Mouse (Mus musculus) bone marrow macrophage, adult 2 months (primary cell): ENCODE results near the gene Gmnc. TPM values are rescaled to one million over a fixed set of nuclear protein-coding genes. Genes with fewer than 3 reads are reported as not detected.

Experiments
- H3K27ac ChIP-seq: 2 replicates; pipeline ENCODE4 v1.5.1; 2012; ENCODE audit warnings: low read depth, low read length; ENCODE audit not compliant: insufficient read depth
- H3K4me1 ChIP-seq: 2 replicates; pipeline ENCODE4 v1.6.1; 2012; ENCODE audit warnings: low read length; ENCODE audit not compliant: control insufficient read depth, insufficient read depth
- H3K4me3 ChIP-seq: 2 replicates; pipeline ENCODE4 v1.5.1; 2012; ENCODE audit warnings: mild to moderate bottlenecking, low read length, moderate library complexity; ENCODE audit not compliant: insufficient read depth
- CTCF ChIP-seq: IDR thresholded peaks from 2 replicates; pipeline ENCODE4 v1.5.1; 2012; ENCODE audit warnings: low read depth, mild to moderate bottlenecking, low read length, moderate library complexity
- POLR2A ChIP-seq: IDR thresholded peaks from 2 replicates; pipeline ENCODE4 v1.6.1; 2012; ENCODE audit warnings: mild to moderate bottlenecking, low read depth, low read length, borderline replicate concordance
- polyA plus RNA-seq: library from polyadenylated mRNA; stranded (reverse); fragments of >200 nt; gene quantifications from 2 replicates; pipeline ENCODE4 v1.2.4, GENCODE M21; 2012; ENCODE audit not compliant: missing spikeins, insufficient read depth, insufficient read length

Gmnc gene
- polyA plus RNA-seq, 1 experiment: not detected

DNA sequence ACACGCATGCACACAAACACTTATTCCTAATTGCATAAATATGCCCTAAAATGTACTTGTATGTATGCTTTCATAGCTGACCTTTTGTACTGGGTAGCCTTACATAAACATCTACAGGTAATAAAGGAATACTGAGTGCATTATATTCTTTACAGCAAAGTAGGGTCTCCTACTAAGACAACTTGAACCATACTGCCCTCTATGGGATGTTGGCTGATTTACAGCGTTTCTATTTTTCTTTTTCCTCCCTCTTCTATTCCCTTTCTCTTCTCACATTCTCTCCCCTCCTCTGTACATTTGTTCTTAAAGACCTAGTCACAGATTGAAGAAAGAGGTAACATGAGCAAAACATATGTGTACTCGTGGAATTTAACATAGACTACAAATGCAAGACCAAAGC, 9.3 kb downstream of the Gmnc start:
- H3K4me3 ChIP-seq: no peak overlapping the region
- H3K27ac ChIP-seq: no peak overlapping the region
- H3K4me1 ChIP-seq: no peaks in the 10 kb centered on the region
- TF ChIP-seq CTCF (no peak), POLR2A (no peak)

DNA sequence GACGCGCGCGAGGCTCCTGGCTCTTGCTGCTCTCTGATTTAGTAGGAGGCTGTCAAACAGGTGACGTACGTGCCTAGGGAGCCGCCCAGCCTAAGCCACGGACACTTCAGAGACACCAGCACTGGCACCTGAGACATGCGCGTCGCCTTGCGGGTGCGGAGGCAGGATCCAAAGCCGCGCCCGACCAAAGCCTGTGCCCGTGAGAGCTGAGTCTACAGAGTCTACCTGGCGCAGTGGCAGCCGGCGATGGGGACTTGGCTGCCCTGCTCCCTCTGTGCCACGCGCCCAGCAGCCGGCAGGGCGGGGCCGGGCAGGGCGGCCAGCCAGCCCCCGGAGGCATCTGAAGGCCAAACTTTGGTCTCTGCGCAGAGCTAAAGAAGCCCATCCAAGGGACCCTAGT, 23.5 kb downstream of the Gmnc start:
- Histone ChIP-seq H3K27ac (no peak overlapping the region), H3K4me3 (no peak overlapping the region), H3K4me1 (no peaks in the 10 kb centered on the region)
- TF ChIP-seq POLR2A: no peak
- TF ChIP-seq CTCF: no peak

DNA sequence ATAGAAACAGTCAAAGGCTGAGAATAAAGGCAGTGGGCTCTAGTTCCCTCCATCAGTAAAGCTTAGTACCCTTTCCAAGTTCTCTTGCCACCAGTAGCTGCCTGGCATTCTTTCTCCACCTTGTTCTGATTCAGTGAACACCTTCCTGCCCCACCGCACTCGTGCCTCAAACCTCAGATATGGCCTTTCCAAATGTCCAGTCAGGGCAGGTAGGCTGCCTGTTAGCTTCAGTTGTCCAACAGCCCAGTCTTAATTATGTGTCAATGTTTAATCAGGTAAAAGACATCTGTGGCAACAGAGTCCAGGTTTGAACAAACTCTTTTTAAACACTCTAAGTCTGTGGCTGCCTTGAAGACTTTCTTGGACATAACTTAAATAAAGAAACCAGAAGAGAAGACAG, 24.6 kb downstream of the Gmnc start:
- H3K27ac ChIP-seq: no peak overlapping the region
- TF ChIP-seq POLR2A: no peak
- no peak for TF ChIP-seq CTCF
- H3K4me3 ChIP-seq: no peak overlapping the region
- H3K4me1 ChIP-seq: no peaks in the 10 kb centered on the region

- TF ChIP-seq CTCF: no peak
- TF ChIP-seq POLR2A: no peak
- no peak overlapping the region for H3K4me3 ChIP-seq
These were observed 29.5 kb downstream of the Gmnc start for GRCm38 (mm10) chr16:26961971-26962370.

GRCm38 (mm10) chr16:26951601-26952000, 39.9 kb downstream of the Gmnc start:
- Histone ChIP-seq H3K27ac (no peak overlapping the region), H3K4me1 (no peaks in the 10 kb centered on the region), H3K4me3 (no peak overlapping the region)
- no peak for TF ChIP-seq POLR2A
- no peak for TF ChIP-seq CTCF

More at GRCm38 (mm10) chr16:26961971-26962370, 29.5 kb downstream of the Gmnc start:
- Histone ChIP-seq H3K27ac (no peak overlapping the region), H3K4me1 (no peaks in the 10 kb centered on the region)

DNA sequence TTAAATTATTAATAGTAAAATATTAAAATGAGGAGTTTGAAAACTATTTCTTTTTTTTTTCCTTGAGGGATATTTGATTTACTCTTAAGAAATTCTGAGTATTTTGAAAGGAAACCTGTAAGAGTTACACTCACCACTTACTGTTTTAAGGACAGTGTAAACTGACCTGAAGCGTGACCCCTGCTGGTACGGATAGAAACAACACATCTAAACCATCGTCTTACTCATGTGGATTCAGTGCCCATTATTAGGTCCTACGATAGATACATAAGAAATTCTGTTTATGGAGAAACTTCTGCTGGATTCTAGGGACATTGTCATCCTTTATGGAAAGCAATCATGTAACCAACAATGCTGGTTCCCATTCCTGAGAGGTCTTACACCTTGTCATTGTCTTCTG, 41.2 kb downstream of the Gmnc start:
- no peak overlapping the region for H3K4me3 ChIP-seq

GRCm38 (mm10) chr16:26903968-26904367, 87.5 kb downstream of the Gmnc start:
- Histone ChIP-seq H3K27ac (no peak overlapping the region), H3K4me1 (no peaks in the 10 kb centered on the region)
- TF ChIP-seq POLR2A: no peak
- TF ChIP-seq CTCF: no peak

More for the DNA sequence above, 41.2 kb downstream of the Gmnc start:
- Histone ChIP-seq H3K4me1 (no peaks in the 10 kb centered on the region), H3K27ac (no peak overlapping the region)
- no peak for TF ChIP-seq CTCF
- TF ChIP-seq POLR2A: no peak

GRCm38 (mm10) chr16:26901471-26901870, 90.0 kb downstream of the Gmnc start:
- no peak overlapping the region for H3K4me3 ChIP-seq
- no peak overlapping the region for H3K27ac ChIP-seq
- no peak for TF ChIP-seq CTCF
- no peak for TF ChIP-seq POLR2A
- H3K4me1 ChIP-seq: no peaks in the 10 kb centered on the region

More at GRCm38 (mm10) chr16:26903968-26904367, 87.5 kb downstream of the Gmnc start:
- H3K4me3 ChIP-seq: no peak overlapping the region

DNA sequence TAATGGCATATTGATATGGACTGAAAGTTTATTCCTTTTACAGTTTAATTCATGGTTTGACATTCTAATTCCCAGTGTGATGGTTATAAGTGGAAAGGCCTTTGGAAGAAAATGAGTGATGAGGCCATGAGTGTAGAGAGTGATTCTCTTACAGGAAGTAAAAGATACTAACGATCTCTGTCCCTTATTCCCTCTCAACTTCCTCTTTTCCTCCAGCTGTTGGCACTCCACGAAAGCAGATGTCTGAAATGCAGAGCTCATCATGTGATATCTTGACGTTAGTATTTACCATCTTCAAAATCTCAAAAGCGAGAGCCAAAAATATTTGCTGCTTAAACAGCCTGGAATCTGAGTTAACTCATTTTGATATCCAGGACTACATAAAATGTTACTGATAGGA, 105.1 kb downstream of the Gmnc start:
- no peak overlapping the region for H3K4me3 ChIP-seq
- TF ChIP-seq POLR2A (no peak), CTCF (no peak)

DNA sequence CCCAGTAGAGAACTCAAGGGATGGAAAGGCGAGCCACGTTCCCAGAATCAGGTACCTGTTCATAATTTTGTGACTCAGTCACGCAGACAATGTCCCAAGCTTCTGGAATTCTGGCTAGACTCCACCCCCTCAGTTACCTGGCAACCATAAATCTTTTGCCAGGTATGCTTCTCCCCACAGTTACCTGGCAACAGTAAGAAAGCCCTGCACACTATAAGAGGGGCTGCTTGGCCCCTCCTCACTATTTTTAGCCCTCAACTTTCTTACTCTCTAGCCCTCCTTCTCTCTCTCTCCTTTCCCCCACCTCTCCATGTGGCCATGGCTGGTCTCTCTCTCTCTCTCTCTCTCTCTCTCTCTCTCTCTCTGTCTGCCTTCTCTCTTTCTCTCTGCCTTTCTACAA, 114.6 kb downstream of the Gmnc start:
- no peak overlapping the region for H3K4me3 ChIP-seq
- H3K27ac ChIP-seq: no peak overlapping the region
- TF ChIP-seq POLR2A (no peak), CTCF (no peak)
- H3K4me1 ChIP-seq: no peaks in the 10 kb centered on the region

More for the DNA sequence above, 105.1 kb downstream of the Gmnc start:
- Histone ChIP-seq H3K27ac (no peak overlapping the region), H3K4me1 (no peaks in the 10 kb centered on the region)
